Mouse (Mus musculus) olfactory bulb, adult 2 months (tissue): ENCODE results near the gene Ntng1.

Source experiments
- CTCF ChIP-seq: fragments of 200-500 bp; IDR thresholded peaks from 2 replicates; pipeline ENCODE4 v1.5.1; 2012; ENCODE audit warnings: low read depth, mild to moderate bottlenecking, low read length, moderate library complexity; ENCODE audit not compliant: insufficient read depth
- POLR2A ChIP-seq: fragments of 200-500 bp; IDR thresholded peaks from 2 replicates; pipeline ENCODE4 v1.6.1; 2012; ENCODE audit warnings: mild to moderate bottlenecking, low read depth, low read length, moderate library complexity; ENCODE audit not compliant: insufficient read depth

DNA sequence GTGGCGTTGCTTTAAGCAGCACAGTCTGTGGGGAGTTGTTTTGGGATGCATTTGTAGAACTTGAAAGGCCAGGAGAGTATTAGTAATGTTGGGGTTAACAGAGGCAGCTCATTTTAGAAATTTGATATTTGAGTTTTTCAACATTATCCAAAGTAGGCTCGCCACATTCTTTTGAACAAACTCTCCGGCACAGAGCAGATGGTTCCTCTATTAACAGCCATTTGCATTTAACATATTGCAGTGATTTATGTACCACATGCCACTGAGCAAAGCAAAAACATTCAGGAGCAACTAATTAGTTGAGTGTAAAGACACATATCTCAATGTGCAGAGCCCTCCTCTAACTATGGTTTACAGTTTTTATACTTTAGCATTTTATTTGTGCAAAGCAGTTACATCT lies 224.8 kb downstream of the Ntng1 start:
- TF ChIP-seq POLR2A = no peak
- TF ChIP-seq CTCF = no peak
